Mouse (Mus musculus): ENCODE data around the gene Setd3.

Gene Setd3

GRCm38 (mm10) chr12:108072907-108073306, 106.2 kb downstream of the Setd3 start:
- peak; percentile 15 to 50 for DNase-seq (ENCODE audit: low spot score in 2 of 2)

GRCm38 (mm10) chr12:108070685-108071662, 108.1 kb downstream of the Setd3 start:
- no peak for DNase-seq (ENCODE audit: low spot score in 2 of 2)

- no peak for DNase-seq (ENCODE audit: low spot score in 2 of 2)
Observed at GRCm38 (mm10) chr12:108069504-108069903, 109.6 kb downstream of the Setd3 start.

DNA sequence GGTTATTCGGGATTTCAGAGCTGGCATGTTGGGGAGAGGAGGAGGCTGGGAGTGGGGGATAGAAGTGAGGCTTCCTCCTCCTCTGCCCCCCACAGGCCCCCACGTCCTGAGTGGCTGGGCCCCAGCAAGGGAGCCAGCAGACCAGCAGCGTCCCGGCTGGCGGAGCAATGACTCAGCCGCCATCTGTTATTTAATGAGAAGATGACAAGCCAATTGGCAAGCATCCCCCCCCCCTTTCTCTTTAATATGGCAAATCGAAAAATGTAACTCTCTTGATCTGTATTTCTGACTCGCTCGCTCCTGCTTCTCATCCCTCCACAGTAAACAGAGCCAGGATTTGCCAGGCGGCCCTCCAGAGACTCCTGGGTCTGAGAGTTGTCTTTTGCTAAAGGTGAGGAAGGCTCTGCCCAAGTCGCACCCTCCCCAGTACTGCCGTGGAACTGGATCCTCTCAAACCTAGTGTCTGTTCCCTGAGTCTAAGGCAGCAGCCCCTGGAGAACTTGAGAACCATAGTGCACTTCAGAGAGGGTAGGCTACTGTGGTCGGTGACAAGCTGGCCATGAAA, 111.2 kb downstream of the Setd3 start:
- peak in 1 of 2 experiments; percentile 43 for DNase-seq (ENCODE audit: low spot score in 2 of 2)

- DNase-seq (ENCODE audit: low spot score in 2 of 2): no peak
Observed at GRCm38 (mm10) chr12:108067231-108067630, 111.9 kb downstream of the Setd3 start.

- no peak for DNase-seq (ENCODE audit: low spot score in 2 of 2)
Observed at GRCm38 (mm10) chr12:108064396-108064998, 114.6 kb downstream of the Setd3 start.

DNA sequence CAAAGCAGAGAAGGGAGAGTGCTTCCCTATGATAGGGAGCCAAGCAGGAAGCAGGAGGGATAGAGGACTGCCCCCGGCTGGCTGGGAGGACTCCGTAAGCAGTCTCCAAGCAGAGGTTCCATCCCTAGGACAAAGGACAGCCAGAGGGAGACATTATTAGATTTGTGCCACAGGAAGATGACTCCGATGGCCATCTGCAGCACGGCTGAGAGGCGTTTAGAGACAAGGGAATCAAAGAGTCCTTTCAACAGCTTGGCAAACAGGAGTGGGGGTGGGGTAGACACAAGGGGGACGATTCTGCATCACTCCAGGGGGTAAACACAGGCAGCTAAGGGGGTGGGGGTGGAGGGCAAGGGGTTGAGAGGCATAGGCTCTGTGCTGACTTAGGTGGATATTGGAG, 115.1 kb downstream of the Setd3 start:
- no peak for DNase-seq (ENCODE audit: low spot score in 2 of 2)

GRCm38 (mm10) chr12:108062137-108062536, 117.0 kb downstream of the Setd3 start:
- no peak for DNase-seq (ENCODE audit: low spot score in 2 of 2)

GRCm38 (mm10) chr12:108061661-108062060, 117.5 kb downstream of the Setd3 start:
- no peak for DNase-seq (ENCODE audit: low spot score in 2 of 2)

Data from right cerebral cortex, postnatal 36 days (tissue).